Comparison of ENCODE assay signal across 8 mouse cellular contexts in genomic region chr17:30195591-30196183, GRCm38 (mm10).
DNase-seq lines count a peak whose midpoint lies in the region; ATAC-seq lines count a peak whose summit lies in the region.

No protein-coding gene starts in this region.

- peaks cover 94% of the 10 kb centered on the region for H3K4me1 ChIP-seq in heart, embryonic 11.5 days (ENCODE audit: control insufficient read depth, insufficient read depth, low read length)
- peaks cover 17% of the 10 kb centered on the region for H3K4me1 ChIP-seq in neural tube, embryonic 11.5 days (ENCODE audit: control insufficient read depth, insufficient read depth, low read length)
- H3K4me1 ChIP-seq in heart, embryonic 15.5 days (replicated peaks): peaks cover 93% of the 10 kb centered on the region
- H3K4me1 ChIP-seq in midbrain, embryonic 15.5 days: peaks cover 91% of the 10 kb centered on the region
- H3K4me1 ChIP-seq in kidney, embryonic 14.5 days (ENCODE audit: control insufficient read depth, insufficient read depth, low read length): peaks cover 45% of the 10 kb centered on the region

- no peak overlapping the region for H3K4me3 ChIP-seq in heart, embryonic 11.5 days (ENCODE audit: low read depth, low read length)
- no peak overlapping the region for H3K4me3 ChIP-seq in neural tube, embryonic 11.5 days (ENCODE audit: low read depth, low read length)
- no peak overlapping the region for H3K4me3 ChIP-seq in heart, embryonic 15.5 days
- no peak overlapping the region for H3K4me3 ChIP-seq in midbrain, embryonic 15.5 days
- no peak overlapping the region for H3K4me3 ChIP-seq in kidney, embryonic 14.5 days (ENCODE audit: low read length)

- H3K9ac ChIP-seq in heart, embryonic 11.5 days (ENCODE audit: low read depth, low read length): peak overlapping the region; percentile 34; the same call in 1 of the 2 replicates
- H3K9ac ChIP-seq in neural tube, embryonic 11.5 days (ENCODE audit: low read length): no peak overlapping the region
- no peak overlapping the region for H3K9ac ChIP-seq in heart, embryonic 15.5 days
- H3K9ac ChIP-seq in midbrain, embryonic 15.5 days: no peak overlapping the region
- no peak overlapping the region for H3K9ac ChIP-seq in kidney, embryonic 14.5 days (ENCODE audit: low read depth, low read length)

- no peak for ATAC-seq in heart, embryonic 11.5 days (replicated peaks; ENCODE audit: insufficient number of reproducible peaks, low FRiP score, low TSS enrichment)
- no peak for ATAC-seq in neural tube, embryonic 11.5 days (ENCODE audit: insufficient read depth, low FRiP score, low TSS enrichment)
- no peak for ATAC-seq in heart, embryonic 15.5 days (replicated peaks; ENCODE audit: insufficient number of reproducible peaks, insufficient read depth, low FRiP score, low read depth)
- no peak for ATAC-seq in midbrain, embryonic 15.5 days (replicated peaks)
- ATAC-seq in kidney, embryonic 14.5 days (ENCODE audit: low FRiP score, low TSS enrichment): no peak

- H3K27me3 ChIP-seq in heart, embryonic 11.5 days (ENCODE audit: control insufficient read depth, insufficient read depth, low read length): no peaks in the 10 kb centered on the region
- no peaks in the 10 kb centered on the region for H3K27me3 ChIP-seq in neural tube, embryonic 11.5 days (ENCODE audit: control insufficient read depth, insufficient read depth, low read length)
- H3K27me3 ChIP-seq in heart, embryonic 15.5 days: no peaks in the 10 kb centered on the region
- no peaks in the 10 kb centered on the region for H3K27me3 ChIP-seq in midbrain, embryonic 15.5 days (replicated peaks)
- no peaks in the 10 kb centered on the region for H3K27me3 ChIP-seq in kidney, embryonic 14.5 days (ENCODE audit: control insufficient read depth, insufficient read depth, low read length)

- peak overlapping the region; percentile 84 for H3K27ac ChIP-seq in heart, embryonic 11.5 days (ENCODE audit: low read depth, low read length)
- H3K27ac ChIP-seq in neural tube, embryonic 11.5 days (ENCODE audit: low read depth, low read length): no peak overlapping the region
- H3K27ac ChIP-seq in heart, embryonic 15.5 days: peak overlapping the region; percentile 77
- peak overlapping the region; percentile 82 for H3K27ac ChIP-seq in midbrain, embryonic 15.5 days
- no peak overlapping the region for H3K27ac ChIP-seq in kidney, embryonic 14.5 days (ENCODE audit: low read depth, low read length)

- 58% methylated on average over 13 of the region's 21 CpGs for WGBS in heart, embryonic 11.5 days (ENCODE audit: insufficient replicate concordance)
- 85% methylated on average over 17 of the region's 21 CpGs for WGBS in neural tube, embryonic 11.5 days
- WGBS in heart, embryonic 15.5 days: 66% methylated on average over 17 of the region's 21 CpGs
- WGBS in midbrain, embryonic 15.5 days: 81% methylated on average over 19 of the region's 21 CpGs
- 81% methylated on average over 14 of the region's 21 CpGs for WGBS in kidney, embryonic 14.5 days

- no peaks in the 10 kb centered on the region for H3K36me3 ChIP-seq in heart, embryonic 11.5 days (ENCODE audit: control insufficient read depth, insufficient read depth, low read length)
- no peaks in the 10 kb centered on the region; the same call in 1 of the 2 replicates for H3K36me3 ChIP-seq in neural tube, embryonic 11.5 days (ENCODE audit: control insufficient read depth, insufficient read depth, low read length)
- H3K36me3 ChIP-seq in heart, embryonic 15.5 days: no peaks in the 10 kb centered on the region; the same call in 1 of the 2 replicates
- H3K36me3 ChIP-seq in midbrain, embryonic 15.5 days (replicated peaks): no peaks in the 10 kb centered on the region
- peaks cover 13% of the 10 kb centered on the region; the same call in 1 of the 2 replicates for H3K36me3 ChIP-seq in kidney, embryonic 14.5 days (ENCODE audit: control insufficient read depth, insufficient read depth, low read length)

- H3K4me2 ChIP-seq in heart, embryonic 11.5 days: peak overlapping the region; percentile 1; the same call in 1 of the 2 replicates
- no peak overlapping the region for H3K4me2 ChIP-seq in neural tube, embryonic 11.5 days (ENCODE audit: low read depth)
- no peak overlapping the region for H3K4me2 ChIP-seq in heart, embryonic 15.5 days
- no peak overlapping the region for H3K4me2 ChIP-seq in midbrain, embryonic 15.5 days
- no peak overlapping the region for H3K4me2 ChIP-seq in kidney, embryonic 14.5 days (replicated peaks; ENCODE audit: low read depth, low read length)

- H3K9me3 ChIP-seq in heart, embryonic 11.5 days (replicated peaks; ENCODE audit: control insufficient read depth, low read length): no peaks in the 10 kb centered on the region
- H3K9me3 ChIP-seq in neural tube, embryonic 11.5 days (ENCODE audit: control insufficient read depth, low read length): no peaks in the 10 kb centered on the region
- H3K9me3 ChIP-seq in heart, embryonic 15.5 days (replicated peaks): no peaks in the 10 kb centered on the region
- H3K9me3 ChIP-seq in midbrain, embryonic 15.5 days: no peaks in the 10 kb centered on the region
- no peaks in the 10 kb centered on the region for H3K9me3 ChIP-seq in kidney, embryonic 14.5 days (ENCODE audit: control insufficient read depth, low read length)

- no peak for DNase-seq in heart, adult 8-10 months (ENCODE audit: low spot score)
- DNase-seq in neural tube, embryonic 11.5 days (ENCODE audit: low spot score): peak; percentile 9
- DNase-seq in neural tube, embryonic 10.5 days (ENCODE audit: extremely low spot score, low spot score): no peak
- DNase-seq in B cell, adult 2 months: no peak

Comparison
In these comparisons a context has a peak if more than half of its experiments do, and no peak if none do; other contexts are left out.
1. H3K27ac ChIP-seq: peak in heart, embryonic 11.5 days (single experiment), heart, embryonic 15.5 days (single experiment) and midbrain, embryonic 15.5 days (single experiment); none in neural tube, embryonic 11.5 days (single experiment) and kidney, embryonic 14.5 days (single experiment).